Mouse (Mus musculus): ENCODE data around the gene Xpo6. TPM values are rescaled to one million over a fixed set of nuclear protein-coding genes. Genes with fewer than 3 reads are reported as not detected.

Gene Xpo6
- polyA plus RNA-seq, 1 experiment = 162 TPM

DNA sequence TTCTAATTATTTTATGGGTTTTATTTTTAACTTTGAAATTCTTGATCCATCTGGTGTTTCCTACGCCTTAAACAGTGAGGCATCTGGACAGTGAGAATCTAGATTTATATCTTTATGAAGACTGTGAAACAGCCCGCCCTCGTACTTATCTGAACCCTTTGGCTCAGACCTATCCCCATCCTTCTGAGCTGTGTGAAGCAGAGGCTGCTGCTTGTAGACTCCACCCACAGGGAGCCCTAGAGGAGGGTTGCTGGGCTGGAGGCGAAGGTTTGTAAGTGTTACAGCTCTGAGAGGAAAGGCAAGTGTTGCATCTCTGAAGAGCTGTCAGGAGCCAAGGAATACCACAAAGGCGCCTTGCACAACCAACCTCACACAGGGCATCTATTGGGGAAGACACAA is 36.5 kb upstream of the Xpo6 start:
- H3K4me1 ChIP-seq (ENCODE audit: control insufficient read depth, insufficient read depth, low read length) = no peaks in the 10 kb centered on the region
- H3K4me3 ChIP-seq (replicated peaks; ENCODE audit: insufficient read depth, low read depth, low read length) = no peak overlapping the region
- H3K27ac ChIP-seq (ENCODE audit: insufficient read depth, low read length) = no peak overlapping the region
- DNase-seq = no peak
- no peak for TF ChIP-seq POLR2A (IDR thresholded peaks at IDR 0.05; ENCODE audit: borderline replicate concordance, insufficient read depth, low read length)
- no peak for TF ChIP-seq CTCF (IDR thresholded peaks at IDR 0.05; ENCODE audit: borderline replicate concordance, insufficient read depth, low read depth, low read length)
- WGBS = 91% methylated on average over 5 of the region's 5 CpGs
- no peaks in the 10 kb centered on the region for H3K27me3 ChIP-seq (ENCODE audit: control insufficient read depth, insufficient read depth, low read length)

DNA sequence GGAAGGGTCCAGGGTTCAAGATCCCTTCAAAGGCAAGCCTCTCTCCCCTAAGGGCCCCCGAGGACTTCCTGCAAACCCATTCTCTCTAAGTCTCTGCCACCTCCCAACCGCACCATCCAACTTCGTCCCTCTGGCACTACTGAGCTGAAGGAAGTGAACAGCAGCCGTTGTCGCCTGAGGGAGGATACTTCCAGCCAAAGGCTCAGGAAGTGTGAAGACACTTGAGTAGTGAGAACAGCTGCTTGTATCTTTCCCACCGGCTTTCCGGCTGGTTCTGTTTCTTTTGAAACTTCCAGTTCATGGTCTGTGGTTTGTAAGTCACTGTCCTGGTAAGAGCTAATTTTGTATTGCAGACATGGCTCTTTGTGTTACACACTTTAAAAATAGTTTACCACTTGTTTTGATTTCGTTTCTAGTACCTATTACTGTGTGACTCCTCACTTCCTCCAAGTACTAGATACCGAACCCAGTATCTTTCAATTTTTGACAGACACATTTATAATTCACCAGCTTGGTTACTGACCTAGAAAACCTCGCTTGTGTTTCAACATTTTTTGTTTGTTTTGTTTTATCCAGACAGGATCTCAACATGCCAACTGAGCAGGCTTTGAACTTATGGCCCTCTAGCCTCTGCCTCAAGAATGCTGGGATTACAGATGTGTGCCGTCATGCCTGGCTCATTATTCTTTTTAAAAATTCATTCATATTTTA is 35.9 kb upstream of the Xpo6 start:
- H3K27ac ChIP-seq (ENCODE audit: insufficient read depth, low read length) = no peak overlapping the region
- no peak for DNase-seq
- TF ChIP-seq CTCF (IDR thresholded peaks at IDR 0.05; ENCODE audit: borderline replicate concordance, insufficient read depth, low read depth, low read length) = no peak
- no peak for TF ChIP-seq POLR2A (IDR thresholded peaks at IDR 0.05; ENCODE audit: borderline replicate concordance, insufficient read depth, low read length)
- WGBS = 65% methylated on average over 11 of the region's 11 CpGs
- H3K4me3 ChIP-seq (replicated peaks; ENCODE audit: insufficient read depth, low read depth, low read length) = no peak overlapping the region
- no peaks in the 10 kb centered on the region for H3K27me3 ChIP-seq (ENCODE audit: control insufficient read depth, insufficient read depth, low read length)
- no peaks in the 10 kb centered on the region for H3K4me1 ChIP-seq (ENCODE audit: control insufficient read depth, insufficient read depth, low read length)

DNA sequence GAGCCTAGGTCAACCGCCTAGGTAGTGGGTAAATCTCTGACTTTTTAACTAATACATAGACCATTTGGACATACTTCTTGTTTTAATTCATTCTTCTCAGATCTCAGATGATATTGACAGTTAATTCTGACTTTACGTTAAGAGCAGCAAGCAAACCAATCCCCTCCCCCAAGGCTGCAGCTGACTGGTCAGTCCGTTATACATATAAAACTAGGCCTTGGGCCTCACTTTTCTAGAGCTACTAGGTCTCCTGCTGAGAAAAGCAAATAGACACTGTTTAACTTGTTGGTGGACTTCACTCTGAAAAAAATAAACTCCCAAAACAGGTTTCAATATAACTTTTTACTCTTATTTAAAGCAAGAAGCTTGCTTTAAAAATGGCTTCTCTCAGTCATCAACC is 34.3 kb upstream of the Xpo6 start:
- no peaks in the 10 kb centered on the region for H3K4me1 ChIP-seq (ENCODE audit: control insufficient read depth, insufficient read depth, low read length)
- no peak for TF ChIP-seq CTCF (IDR thresholded peaks at IDR 0.05; ENCODE audit: borderline replicate concordance, insufficient read depth, low read depth, low read length)
- TF ChIP-seq POLR2A (IDR thresholded peaks at IDR 0.05; ENCODE audit: borderline replicate concordance, insufficient read depth, low read length) = no peak
- 93% methylated on average over 3 of the region's 3 CpGs for WGBS
- DNase-seq = no peak
- no peaks in the 10 kb centered on the region for H3K27me3 ChIP-seq (ENCODE audit: control insufficient read depth, insufficient read depth, low read length)
- H3K27ac ChIP-seq (ENCODE audit: insufficient read depth, low read length) = no peak overlapping the region
- H3K4me3 ChIP-seq (replicated peaks; ENCODE audit: insufficient read depth, low read depth, low read length) = no peak overlapping the region

DNA sequence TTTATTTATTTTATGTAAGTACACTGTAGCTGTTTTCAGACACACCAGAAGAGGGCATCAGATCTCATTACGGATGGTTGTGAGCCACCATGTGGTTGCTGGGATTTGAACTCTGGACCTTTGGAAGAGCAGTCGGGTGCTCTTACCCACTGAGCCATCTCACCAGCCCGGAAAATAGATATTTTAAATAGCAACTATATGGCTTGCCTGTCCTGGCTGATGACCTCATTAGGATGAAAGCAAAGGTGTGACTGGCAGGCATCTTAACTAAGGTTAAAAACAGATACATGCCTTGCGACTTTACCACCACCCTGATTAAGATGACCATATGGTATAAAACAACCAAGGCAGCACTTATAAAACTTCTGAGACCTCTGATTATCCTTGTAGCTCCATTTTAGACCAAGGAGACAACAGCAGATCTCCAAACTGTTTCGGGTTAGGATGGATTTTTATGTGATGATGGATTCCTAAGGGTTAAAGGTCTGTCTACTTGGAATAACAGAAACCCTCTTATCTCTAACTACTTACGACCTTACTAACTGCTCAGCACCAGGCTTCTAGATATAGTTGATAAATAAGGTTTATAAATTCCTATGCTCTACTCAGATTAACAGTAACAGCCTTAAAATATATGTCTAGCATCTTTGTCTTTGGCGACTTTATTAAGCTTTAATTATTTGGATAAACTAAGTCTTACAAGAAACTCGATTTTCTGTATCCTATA is 32.2 kb upstream of the Xpo6 start:
- WGBS = 85% methylated on average over 8 of the region's 8 CpGs
- Histone ChIP-seq H3K27ac (ENCODE audit: insufficient read depth, low read length) (no peak overlapping the region), H3K4me1 (ENCODE audit: control insufficient read depth, insufficient read depth, low read length) (no peaks in the 10 kb centered on the region), H3K27me3 (ENCODE audit: control insufficient read depth, insufficient read depth, low read length) (no peaks in the 10 kb centered on the region), H3K4me3 (replicated peaks; ENCODE audit: insufficient read depth, low read depth, low read length) (no peak overlapping the region)
- TF ChIP-seq CTCF (IDR thresholded peaks at IDR 0.05; ENCODE audit: borderline replicate concordance, insufficient read depth, low read depth, low read length) (no peak), POLR2A (IDR thresholded peaks at IDR 0.05; ENCODE audit: borderline replicate concordance, insufficient read depth, low read length) (no peak)
- no peak for DNase-seq

DNA sequence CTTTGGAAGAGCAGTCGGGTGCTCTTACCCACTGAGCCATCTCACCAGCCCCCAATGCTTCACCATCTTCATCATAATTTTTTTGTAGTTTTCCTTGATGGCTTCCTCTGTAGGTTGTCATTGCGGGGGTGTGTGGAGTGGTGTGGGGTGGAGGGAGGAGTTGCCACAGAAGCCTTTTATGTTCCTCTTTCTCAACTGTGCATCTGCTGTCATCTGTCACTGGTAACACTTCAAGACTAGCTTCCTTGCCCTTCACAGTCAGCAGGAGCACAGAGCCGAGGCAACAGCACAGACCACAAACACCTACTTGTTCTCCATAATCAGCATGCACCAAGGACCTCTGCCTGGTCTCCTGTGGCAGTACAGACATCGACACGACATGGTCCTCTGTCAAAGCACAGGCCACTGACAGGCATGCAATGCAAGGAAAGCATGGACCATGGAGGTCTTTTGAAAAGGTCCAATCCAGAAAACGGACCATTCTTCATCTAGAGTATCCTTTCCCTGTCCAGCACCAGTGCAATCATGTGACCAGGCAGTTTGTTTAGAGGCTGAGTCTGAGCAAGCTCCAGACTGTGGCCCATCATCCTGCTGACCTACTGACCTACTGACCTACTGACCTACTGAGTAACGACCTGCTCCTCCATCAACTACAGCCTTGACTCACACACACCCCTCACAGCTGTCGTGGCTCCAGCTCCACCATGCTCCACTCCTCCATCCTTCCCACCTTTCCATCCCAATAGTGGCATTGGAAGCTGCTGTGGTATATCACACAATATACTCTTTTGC is 30.3 kb upstream of the Xpo6 start:
- TF ChIP-seq CTCF (IDR thresholded peaks at IDR 0.05; ENCODE audit: borderline replicate concordance, insufficient read depth, low read depth, low read length) = no peak
- no peak for TF ChIP-seq POLR2A (IDR thresholded peaks at IDR 0.05; ENCODE audit: borderline replicate concordance, insufficient read depth, low read length)
- no peak for DNase-seq
- Histone ChIP-seq H3K4me1 (ENCODE audit: control insufficient read depth, insufficient read depth, low read length) (no peaks in the 10 kb centered on the region), H3K27me3 (ENCODE audit: control insufficient read depth, insufficient read depth, low read length) (no peaks in the 10 kb centered on the region), H3K4me3 (replicated peaks; ENCODE audit: insufficient read depth, low read depth, low read length) (no peak overlapping the region), H3K27ac (ENCODE audit: insufficient read depth, low read length) (no peak overlapping the region)
- WGBS = 66% methylated on average over 8 of the region's 8 CpGs

DNA sequence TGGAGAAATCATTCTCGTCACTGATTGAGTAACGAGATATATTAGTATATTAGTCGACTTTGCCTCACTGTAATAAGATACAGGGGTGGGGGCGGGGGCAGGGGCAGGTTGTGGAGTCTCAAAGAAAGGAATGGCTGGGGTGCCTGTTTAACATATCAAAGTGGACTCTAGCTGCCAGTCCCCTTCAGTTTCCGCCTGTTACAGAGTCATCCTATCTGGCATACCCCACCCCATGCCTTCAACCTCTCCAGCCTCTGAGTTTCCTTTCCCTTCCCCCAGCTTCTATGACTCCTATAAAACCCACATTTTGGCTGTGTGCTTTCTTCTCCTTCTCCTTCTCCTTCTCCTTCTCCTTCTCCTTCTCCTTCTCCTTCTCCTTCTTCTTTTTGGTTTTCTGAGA is 25.8 kb upstream of the Xpo6 start:
- no peak for DNase-seq
- WGBS = 45% methylated on average over 5 of the region's 5 CpGs
- H3K27ac ChIP-seq (ENCODE audit: insufficient read depth, low read length) = no peak overlapping the region
- no peak for TF ChIP-seq CTCF (IDR thresholded peaks at IDR 0.05; ENCODE audit: borderline replicate concordance, insufficient read depth, low read depth, low read length)
- TF ChIP-seq POLR2A (IDR thresholded peaks at IDR 0.05; ENCODE audit: borderline replicate concordance, insufficient read depth, low read length) = no peak
- no peak overlapping the region for H3K4me3 ChIP-seq (replicated peaks; ENCODE audit: insufficient read depth, low read depth, low read length)
- H3K4me1 ChIP-seq (ENCODE audit: control insufficient read depth, insufficient read depth, low read length) = no peaks in the 10 kb centered on the region
- no peaks in the 10 kb centered on the region for H3K27me3 ChIP-seq (ENCODE audit: control insufficient read depth, insufficient read depth, low read length)

DNA sequence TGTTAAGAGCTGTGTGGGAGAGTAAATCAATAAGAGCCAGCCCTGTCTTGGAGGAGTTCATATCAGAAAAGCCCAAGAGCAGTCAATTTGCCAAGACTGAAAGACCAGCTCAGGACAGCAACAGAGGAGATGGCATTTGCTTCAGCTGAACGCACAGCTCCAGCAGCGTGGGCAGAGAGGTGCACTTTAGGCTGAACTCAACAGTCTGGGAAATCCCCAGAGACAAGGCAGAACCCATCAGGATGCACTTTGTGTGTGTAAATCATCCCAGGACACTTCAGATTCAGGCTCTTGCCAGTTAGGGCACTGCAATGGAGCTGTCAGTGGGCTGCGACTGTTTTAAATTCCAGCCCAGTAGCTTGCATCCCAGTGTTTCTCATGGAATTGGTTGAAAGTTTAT is 22.5 kb upstream of the Xpo6 start:
- no peak for DNase-seq
- TF ChIP-seq POLR2A (IDR thresholded peaks at IDR 0.05; ENCODE audit: borderline replicate concordance, insufficient read depth, low read length) = no peak
- TF ChIP-seq CTCF (IDR thresholded peaks at IDR 0.05; ENCODE audit: borderline replicate concordance, insufficient read depth, low read depth, low read length) = no peak
- H3K4me3 ChIP-seq (replicated peaks; ENCODE audit: insufficient read depth, low read depth, low read length) = no peak overlapping the region
- H3K4me1 ChIP-seq (ENCODE audit: control insufficient read depth, insufficient read depth, low read length) = peaks cover under 1% of the 10 kb centered on the region; the same call in 1 of the 2 replicates
- WGBS = 66% methylated on average over 3 of the region's 3 CpGs
- H3K27ac ChIP-seq (ENCODE audit: insufficient read depth, low read length) = no peak overlapping the region
- H3K27me3 ChIP-seq (ENCODE audit: control insufficient read depth, insufficient read depth, low read length) = no peaks in the 10 kb centered on the region
